Mouse (Mus musculus): Measurements from ENCODE around the gene Dlgap4. TPM values are rescaled to one million over a fixed set of nuclear protein-coding genes. Genes with fewer than 3 reads are reported as not detected.
A peak's percentile ranks its signal among the peaks of the same experiment; 100 is the strongest.
"Not testable (repeated sequence)": the region's sequence is repeated elsewhere in the genome, so short reads cannot be mapped to it uniquely, and the experiment has no call there.

The Dlgap4 gene
- total RNA-seq, 2 experiments from 2014 or later = 199 to 207 TPM

GRCm38 (mm10) chr2:156788836-156789235 lies 175.3 kb downstream of the Dlgap4 start:
- no peak for DNase-seq (ENCODE audit: low spot score in 2 of 2)

DNA sequence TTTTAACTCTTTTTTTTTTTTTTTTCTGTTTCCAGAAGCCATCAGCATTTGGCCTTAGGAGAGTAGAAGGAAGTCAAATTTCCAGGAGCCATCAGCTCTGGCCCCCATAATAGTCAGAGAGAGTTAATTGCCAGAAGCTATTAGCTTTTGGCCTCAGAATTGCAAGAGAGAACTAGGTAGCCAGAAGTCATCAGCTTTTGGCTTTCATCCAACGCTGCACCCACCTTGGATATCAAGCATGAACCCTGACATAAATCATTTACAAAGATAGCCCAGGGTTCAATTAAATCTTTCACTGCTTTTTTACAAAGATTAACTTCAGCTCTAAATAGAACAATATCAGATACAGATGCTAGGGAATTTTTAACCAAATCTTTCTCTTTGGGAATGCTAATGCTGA lies 185.0 kb downstream of the Dlgap4 start:
- no peak for DNase-seq (ENCODE audit: low spot score in 2 of 2)

DNA sequence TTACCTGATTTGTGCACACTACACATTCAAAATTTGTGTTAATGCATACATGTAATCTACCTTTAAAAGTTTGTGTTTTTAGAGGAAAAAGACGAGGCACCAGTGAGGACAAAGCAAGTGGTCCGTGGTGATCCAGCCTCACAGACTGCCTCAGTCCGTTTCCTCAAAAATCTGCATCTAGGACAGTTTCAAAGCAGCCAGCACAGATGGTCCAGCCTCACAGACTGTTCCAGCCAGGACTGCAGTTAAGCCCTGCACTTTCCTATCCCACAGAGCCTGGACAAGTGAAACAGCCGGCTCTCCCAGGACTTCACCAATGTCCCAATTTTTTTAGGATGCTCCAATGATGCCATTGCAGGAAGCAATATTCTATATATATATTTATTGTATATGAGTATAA lies 187.5 kb downstream of the Dlgap4 start:
- no peak for DNase-seq (ENCODE audit: low spot score in 2 of 2)

DNA sequence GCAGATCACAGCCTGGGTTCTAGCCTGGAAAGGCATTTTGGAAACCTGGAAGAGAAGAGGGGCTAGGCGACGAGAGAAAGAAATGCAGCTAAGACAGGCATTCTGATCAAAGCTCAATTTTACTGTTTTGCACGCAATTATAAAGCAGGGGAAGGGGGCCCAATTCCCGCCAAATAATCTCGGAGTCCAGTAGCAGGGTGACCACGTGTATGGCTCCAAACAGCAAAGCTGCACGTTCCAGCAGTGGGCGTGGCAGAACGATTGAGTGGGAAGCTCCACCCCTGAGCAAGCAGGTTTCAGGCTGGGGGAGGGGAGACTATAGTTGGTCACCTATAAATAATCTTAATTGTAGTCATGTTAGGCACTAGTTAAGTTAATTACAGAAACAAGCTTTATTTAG lies 188.6 kb downstream of the Dlgap4 start:
- not testable (repeated sequence) for DNase-seq (ENCODE audit: low spot score in 2 of 2)

GRCm38 (mm10) chr2:156803698-156804372 lies 190.3 kb downstream of the Dlgap4 start:
- DNase-seq (ENCODE audit: low spot score in 2 of 2) = no peak

DNA sequence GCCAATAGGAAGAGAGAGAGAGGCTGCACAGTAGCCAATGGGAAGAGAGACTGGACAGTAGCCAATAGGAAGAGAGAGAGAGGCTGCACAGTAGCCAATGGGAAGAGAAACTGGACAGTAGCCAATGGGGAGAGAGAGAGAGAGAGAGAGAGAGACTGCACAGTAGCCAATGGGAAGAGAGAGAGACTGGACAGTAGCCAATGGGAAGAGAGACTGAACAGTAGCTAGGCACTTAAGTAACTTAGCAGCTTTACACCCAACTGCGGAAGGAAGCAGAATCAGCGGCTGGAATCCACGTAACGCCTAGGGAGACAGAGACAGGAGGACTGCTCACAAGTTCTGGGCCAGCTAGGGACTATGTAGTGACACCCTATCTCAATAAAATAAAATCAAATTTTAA lies 191.1 kb downstream of the Dlgap4 start:
- DNase-seq (ENCODE audit: low spot score in 2 of 2) = no peak

DNA sequence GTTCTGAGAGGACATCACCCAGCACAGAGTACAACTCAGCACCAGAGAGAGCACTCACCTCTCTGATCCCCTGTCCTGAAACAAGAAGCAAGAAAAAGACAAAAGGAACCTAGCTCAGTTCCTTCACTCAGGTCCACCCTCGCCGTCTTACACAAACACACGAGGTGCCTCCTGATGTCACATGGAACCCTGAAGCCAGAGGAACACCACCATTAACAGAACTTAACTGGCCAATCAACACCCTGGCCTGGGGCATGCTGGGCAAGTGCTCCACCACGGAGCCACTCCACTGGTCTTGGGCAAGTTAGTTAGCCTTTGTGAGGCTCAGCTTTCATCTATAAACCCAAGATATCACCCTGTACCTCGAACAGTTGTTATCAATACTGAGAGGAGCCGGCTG lies 193.4 kb downstream of the Dlgap4 start:
- DNase-seq (ENCODE audit: low spot score in 2 of 2) = no peak

DNA sequence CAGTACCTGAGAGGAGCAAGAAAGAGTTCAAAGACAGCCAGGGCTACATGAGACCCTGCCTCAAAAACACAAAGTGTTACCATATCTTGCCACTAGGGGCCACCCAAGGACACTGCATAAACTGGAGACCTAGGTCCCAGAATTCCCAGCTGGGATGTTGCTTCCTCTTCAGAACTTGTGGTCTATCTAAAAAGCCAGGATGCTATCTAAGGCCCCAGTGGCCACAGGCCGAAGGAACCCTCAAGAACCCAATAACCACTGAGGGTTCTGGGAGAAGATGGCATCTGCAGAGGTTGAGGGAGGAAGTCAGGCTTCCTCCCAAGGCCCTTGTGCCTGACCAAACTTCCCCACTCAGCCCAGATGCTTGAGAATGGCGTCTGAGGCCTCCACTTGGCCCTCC lies 196.1 kb downstream of the Dlgap4 start:
- peak; percentile 29 to 78 for DNase-seq (ENCODE audit: low spot score in 2 of 2)

GRCm38 (mm10) chr2:156810716-156811115 lies 197.2 kb downstream of the Dlgap4 start:
- no peak for DNase-seq (ENCODE audit: low spot score in 2 of 2)

GRCm38 (mm10) chr2:156811556-156811955 lies 198.1 kb downstream of the Dlgap4 start:
- no peak for DNase-seq (ENCODE audit: low spot score in 2 of 2)

Other genes starting within 250 kb of the Dlgap4 start
- gene Epb41l1, start 192.8 kb upstream of the Dlgap4 start, total RNA-seq (2021) = 100 to 1,000 TPM; 338 to 343 TPM
- 10 to 100 TPM; 34.4 to 34.7 TPM for gene Aar2, start 66.1 kb upstream of the Dlgap4 start, total RNA-seq (2021)
- 10 to 100 TPM in 1 of 2 experiments, 1 to 10 TPM in 1; 8.7 to 12.2 TPM for gene Myl9, start 161.7 kb downstream of the Dlgap4 start, total RNA-seq (2021)
- 1 to 10 TPM in 1 of 2 experiments, under 1 TPM in 1; 0.56 to 1.1 TPM for gene Tgif2, start 226.3 kb downstream of the Dlgap4 start, total RNA-seq (2021)
- 1 to 10 TPM; 1.7 to 2.7 TPM for gene 4930518I15Rik, start 244.2 kb downstream of the Dlgap4 start, total RNA-seq (2021)
- 10 to 100 TPM; 88.3 to 98.8 TPM for gene Rab5if, start 249.4 kb downstream of the Dlgap4 start, total RNA-seq (2021)